ENCODE assay signal across 27 mouse cellular contexts in the genomic region with DNA sequence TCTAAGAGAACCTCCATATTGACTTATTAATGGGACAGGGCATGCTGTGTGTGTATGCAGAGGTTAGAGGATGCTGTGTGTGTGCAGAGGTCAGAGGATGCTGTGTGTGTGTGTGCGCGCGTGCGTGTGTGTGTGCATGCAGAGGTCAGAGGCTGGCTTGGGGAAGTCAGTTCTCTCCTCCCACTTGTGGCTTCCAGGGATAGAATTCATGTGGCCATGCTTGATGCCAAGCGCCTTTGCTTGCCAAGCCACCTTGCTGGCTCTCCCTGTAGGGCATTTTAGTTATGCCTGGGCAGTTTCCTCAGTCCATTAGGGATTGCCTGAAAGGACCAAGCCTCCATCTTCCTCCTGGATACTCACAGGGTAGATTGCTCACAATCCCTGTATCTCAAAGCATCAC. TPM values are rescaled to one million over a fixed set of nuclear protein-coding genes. Genes with fewer than 3 reads are reported as not detected.
DNase-seq lines count a peak whose midpoint lies in the region; ATAC-seq and TF ChIP-seq lines count a peak whose summit lies in the region.
"Had no signal": no experiment of that assay in that cellular context is flagged by ENCODE, and none has a peak within 500 bp of the region (broad histone marks: within the 10 kb centered on the region; RNA-seq: fewer than 3 reads in every experiment).

No protein-coding gene starts in this region.

- peaks cover 3% of the 10 kb centered on the region for H3K36me3 ChIP-seq in heart, adult 2 months (ENCODE audit: control insufficient read depth, insufficient read depth, low read length)
- peaks cover 30% of the 10 kb centered on the region for H3K36me3 ChIP-seq in heart, embryonic 11.5 days (ENCODE audit: control insufficient read depth, insufficient read depth, low read length)
- peaks cover 49% of the 10 kb centered on the region for H3K36me3 ChIP-seq in kidney, embryonic 16.5 days (ENCODE audit: insufficient read depth, low read length)

- no peaks in the 10 kb centered on the region for H3K27me3 ChIP-seq in heart, adult 2 months (ENCODE audit: control insufficient read depth, insufficient read depth, low read length)
- no peaks in the 10 kb centered on the region for H3K27me3 ChIP-seq in heart, embryonic 11.5 days (ENCODE audit: control insufficient read depth, insufficient read depth, low read length)
- no peaks in the 10 kb centered on the region for H3K27me3 ChIP-seq in kidney, embryonic 16.5 days (ENCODE audit: insufficient read depth, low read length)
- H3K27me3 ChIP-seq: CH12.LX; embryonic facial prominence, embryonic 12.5 days; forebrain, embryonic 15.5 days; midbrain, embryonic 15.5 days; neural tube, embryonic 15.5 days had no signal

- H3K4me2 ChIP-seq in heart, embryonic 11.5 days = no peak overlapping the region
- H3K4me2 ChIP-seq in kidney, embryonic 16.5 days (replicated peaks; ENCODE audit: low read depth, low read length) = no peak overlapping the region
- H3K4me2 ChIP-seq: embryonic facial prominence, embryonic 12.5 days; forebrain, embryonic 15.5 days; midbrain, embryonic 15.5 days; neural tube, embryonic 15.5 days had no signal

- no peak for ATAC-seq in heart, embryonic 11.5 days (replicated peaks; ENCODE audit: insufficient number of reproducible peaks, low FRiP score, low TSS enrichment)
- no peak for ATAC-seq in kidney, embryonic 16.5 days (ENCODE audit: low FRiP score, low TSS enrichment)
- ATAC-seq: forebrain, embryonic 15.5 days; hindbrain, embryonic 16.5 days; intestine, embryonic 16.5 days; midbrain, embryonic 15.5 days had no signal

- H3K4me3 ChIP-seq in heart, adult 2 months = no peak overlapping the region
- H3K4me3 ChIP-seq in heart, embryonic 11.5 days (ENCODE audit: low read depth, low read length) = no peak overlapping the region
- no peak overlapping the region for H3K4me3 ChIP-seq in kidney, embryonic 16.5 days (ENCODE audit: low read length)
- H3K4me3 ChIP-seq: embryonic facial prominence, embryonic 12.5 days; erythroblast, embryonic 14.5 days; forebrain, embryonic 15.5 days; left cerebral cortex, adult 2 months; midbrain, embryonic 15.5 days; neural tube, embryonic 15.5 days had no signal

- WGBS in heart, adult 2 months = 61% methylated on average over 5 of the region's 5 CpGs
- WGBS in heart, embryonic 11.5 days (ENCODE audit: insufficient replicate concordance) = 95% methylated on average over 5 of the region's 5 CpGs
- WGBS in kidney, embryonic 16.5 days = 90% methylated on average over 5 of the region's 5 CpGs

- peak overlapping the region; percentile 32 for H3K27ac ChIP-seq in heart, adult 2 months
- H3K27ac ChIP-seq in heart, embryonic 11.5 days (ENCODE audit: low read depth, low read length) = no peak overlapping the region
- no peak overlapping the region for H3K27ac ChIP-seq in kidney, embryonic 16.5 days (ENCODE audit: low read length)
- H3K27ac ChIP-seq: embryonic facial prominence, embryonic 12.5 days; forebrain, embryonic 15.5 days; left cerebral cortex, adult 2 months; midbrain, embryonic 15.5 days; neural tube, embryonic 15.5 days had no signal

- intact Hi-C loops in heart, adult 2 months (cut with DNase I) = no loop called here

- no peaks in the 10 kb centered on the region for H3K9me3 ChIP-seq in heart, embryonic 11.5 days (replicated peaks; ENCODE audit: control insufficient read depth, low read length)
- no peaks in the 10 kb centered on the region for H3K9me3 ChIP-seq in kidney, embryonic 16.5 days (ENCODE audit: low read length)
- H3K9me3 ChIP-seq: embryonic facial prominence, embryonic 12.5 days; forebrain, embryonic 15.5 days; midbrain, embryonic 15.5 days; neural tube, embryonic 15.5 days had no signal

- TF ChIP-seq EP300 in heart, adult 2 months (IDR thresholded peaks at IDR 0.05; ENCODE audit: insufficient read depth, low read depth, low read length) = peak; percentile 57; the same call in 1 of the 2 replicates

- DNase-seq in cerebellum, adult 9-11 months = peak; percentile 58
- no peak for DNase-seq in cerebellum, postnatal 4 days (ENCODE audit: low spot score in 2 of 2)
- DNase-seq in heart, adult 2 months = peak in 1 of 2 experiments; percentile 77
- peak; percentile 88 for DNase-seq in kidney, adult 9 months
- DNase-seq in kidney, postnatal 25 days = peak; percentile 69 to 82
- DNase-seq in lung, postnatal 4 days = no peak
- DNase-seq: left cerebral cortex, postnatal 4 days; liver; lung, adult 18-20 months; lung, postnatal 14 days; right cerebral cortex, postnatal 14 days; spleen, adult 18-20 months; thymus, postnatal 25 days had no signal

- TF ChIP-seq CTCF in heart, adult 2 months (IDR thresholded peaks at IDR 0.05) = no peak

- H3K9ac ChIP-seq in heart, adult 2 months (ENCODE audit: low read depth, low read length) = no peak overlapping the region
- H3K9ac ChIP-seq in heart, embryonic 11.5 days (ENCODE audit: low read depth, low read length) = no peak overlapping the region
- no peak overlapping the region for H3K9ac ChIP-seq in kidney, embryonic 16.5 days (replicated peaks; ENCODE audit: low read length)
- H3K9ac ChIP-seq: embryonic facial prominence, embryonic 12.5 days; forebrain, embryonic 15.5 days; midbrain, embryonic 15.5 days; neural tube, embryonic 15.5 days had no signal

- TF ChIP-seq POLR2A in heart, adult 2 months (IDR thresholded peaks at IDR 0.05; ENCODE audit: insufficient read depth, low read depth, low read length) = no peak

- peaks cover 2% of the 10 kb centered on the region for H3K4me1 ChIP-seq in heart, adult 2 months (ENCODE audit: control insufficient read depth, insufficient read depth, low read length)
- H3K4me1 ChIP-seq in heart, embryonic 11.5 days (ENCODE audit: control insufficient read depth, insufficient read depth, low read length) = no peaks in the 10 kb centered on the region
- H3K4me1 ChIP-seq in kidney, embryonic 16.5 days (ENCODE audit: insufficient read depth, low read length) = no peaks in the 10 kb centered on the region
- H3K4me1 ChIP-seq: embryonic facial prominence, embryonic 12.5 days; forebrain, embryonic 15.5 days; midbrain, embryonic 15.5 days; neural tube, embryonic 15.5 days had no signal

- no peaks in the 10 kb centered on the region for H3K79me2 ChIP-seq in heart, adult 2 months (replicated peaks; ENCODE audit: control insufficient read depth, insufficient read depth, low read length)

RNA-seq across cellular contexts. Expression of gene Slc25a34, which starts 13.1 kb away (rescaled TPM):
- total RNA-seq in heart, adult 2 months (2021) = 100 to 1,000 TPM; 118 to 132 TPM
- 183 and 258 TPM in 2 replicates for polyA plus RNA-seq in heart, adult 2 months (2012; rRNA removed)
- not detected in 2 replicates for polyA plus RNA-seq in heart, embryonic 11.5 days (2014; fragmentation: Nextera tagmentation; extraction: Ambion mirVana)
- 0.54 and 0.69 TPM in 2 replicates for polyA plus RNA-seq in kidney, embryonic 16.5 days (2015; fragmentation: Nextera tagmentation; extraction: Ambion mirVana)
- total RNA-seq: hematopoietic stem cell, adult 5-6 weeks; megakaryocyte-erythroid progenitor cell, adult 5-6 weeks; MEL had no signal
- polyA plus RNA-seq: embryonic facial prominence, embryonic 12.5 days; erythroblast, embryonic 14.5 days had no signal

RNA-seq across cellular contexts. Expression of gene Tmem82, which starts 18.3 kb away (rescaled TPM):
- 10 to 100 TPM; 16.5 to 20.2 TPM for total RNA-seq in heart, adult 2 months (2021)
- polyA plus RNA-seq in heart, adult 2 months (2012; rRNA removed) = 35.5 and 36.6 TPM in 2 replicates
- 0.17 and 0.30 TPM in 2 replicates for polyA plus RNA-seq in heart, embryonic 11.5 days (2014; fragmentation: Nextera tagmentation; extraction: Ambion mirVana)
- polyA plus RNA-seq in kidney, embryonic 16.5 days (2015; fragmentation: Nextera tagmentation; extraction: Ambion mirVana) = 4.3 and 5.4 TPM in 2 replicates
- total RNA-seq: MEL had no signal

RNA-seq across cellular contexts. Expression of gene Plekhm2, which starts 28.0 kb away (rescaled TPM):
- 100 to 1,000 TPM in 1 of 2 experiments, 10 to 100 TPM in 1; 95.2 to 126 TPM for total RNA-seq in heart, adult 2 months (2021)
- polyA plus RNA-seq in heart, adult 2 months (2012; rRNA removed) = 111 and 144 TPM in 2 replicates
- 3.5 and 3.9 TPM in 2 replicates for polyA plus RNA-seq in heart, embryonic 11.5 days (2014; fragmentation: Nextera tagmentation; extraction: Ambion mirVana)
- polyA plus RNA-seq in kidney, embryonic 16.5 days (2015; fragmentation: Nextera tagmentation; extraction: Ambion mirVana) = 6.4 TPM in 2 replicates

RNA-seq across cellular contexts. Expression of gene Fblim1, which starts 30.8 kb away (rescaled TPM):
- total RNA-seq in heart, adult 2 months (2021) = 100 to 1,000 TPM; 236 to 263 TPM
- 297 and 303 TPM in 2 replicates for polyA plus RNA-seq in heart, adult 2 months (2012; rRNA removed)
- polyA plus RNA-seq in heart, embryonic 11.5 days (2014; fragmentation: Nextera tagmentation; extraction: Ambion mirVana) = 53.9 and 64.0 TPM in 2 replicates
- polyA plus RNA-seq in kidney, embryonic 16.5 days (2015; fragmentation: Nextera tagmentation; extraction: Ambion mirVana) = 76.4 and 85.2 TPM in 2 replicates
- total RNA-seq: megakaryocyte-erythroid progenitor cell, adult 5-6 weeks; MEL had no signal

RNA-seq across cellular contexts. Expression of gene Rsc1a1, which starts 48.7 kb away (rescaled TPM):
- not detected for total RNA-seq in heart, adult 2 months (2021)
- polyA plus RNA-seq in heart, adult 2 months (2012; rRNA removed) = 4.6 and 8.8 TPM in 2 replicates
- 1.5 TPM in 1 of 2 replicates, not detected in the other for polyA plus RNA-seq in heart, embryonic 11.5 days (2014; fragmentation: Nextera tagmentation; extraction: Ambion mirVana)
- 0.62 TPM in 1 of 2 replicates, not detected in the other for polyA plus RNA-seq in kidney, embryonic 16.5 days (2015; fragmentation: Nextera tagmentation; extraction: Ambion mirVana)
- polyA plus RNA-seq: embryonic facial prominence, embryonic 12.5 days; forebrain, embryonic 15.5 days; hindbrain, embryonic 16.5 days; intestine, embryonic 16.5 days; neural tube, embryonic 15.5 days had no signal

Comparison
In these comparisons a context has a peak if more than half of its experiments do, and no peak if none do; other contexts are left out.
1. DNase-seq: peak in cerebellum, adult 9-11 months (single experiment), kidney, adult 9 months (single experiment) and kidney, postnatal 25 days (2 of 2); none in cerebellum, postnatal 4 days (0 of 2) and lung, postnatal 4 days (0 of 2).
2. RNA of gene Slc25a34, which starts 13.1 kb away (polyA plus RNA-seq): 183 to 258 TPM in heart, adult 2 months; 0.54 to 0.69 TPM in kidney, embryonic 16.5 days and not detected in heart, embryonic 11.5 days; every median in the first group is over 100 times any median in the second.
3. RNA of gene Plekhm2, which starts 28.0 kb away (polyA plus RNA-seq): 111 to 144 TPM in heart, adult 2 months; 6.4 TPM in kidney, embryonic 16.5 days and 3.5 to 3.9 TPM in heart, embryonic 11.5 days; every median in the first group is over 10 times any median in the second.